Mouse (Mus musculus) intestine, embryonic 14.5 days (tissue): ENCODE results near the gene Fbrsl1. TPM values are rescaled to one million over a fixed set of nuclear protein-coding genes. Genes with fewer than 3 reads are reported as not detected.

Experiments used
- ATAC-seq: fragments of 200-750 bp; cut with Nextera tagmentation; replicated peaks from 2 replicates; pipeline ENCODE4 v1.8.0; 2017; ENCODE audit warnings: low read depth, moderate number of reproducible peaks, moderate TSS enrichment, moderate library complexity; ENCODE audit not compliant: low FRiP score, low TSS enrichment
- DNase-seq: peaks from one replicate; pipeline ENCODE4 v3.0.0-alpha.2; 2018; ENCODE audit warnings: low spot score
- H3K27ac ChIP-seq: fragments of 300-500 bp; sonication (generic); 2 replicates; pipeline ENCODE4 v1.5.1; 2014; ENCODE audit warnings: low read depth, mild to moderate bottlenecking, control low read depth
- H3K27me3 ChIP-seq: fragments of 300-500 bp; sonication (generic); replicated peaks from 2 replicates; pipeline ENCODE4 v1.6.1; 2014; ENCODE audit warnings: low read length, control low read depth; ENCODE audit not compliant: control insufficient read depth, insufficient read depth
- H3K36me3 ChIP-seq: fragments of 300-500 bp; sonication (generic); 2 replicates; pipeline ENCODE4 v1.6.1; 2014; ENCODE audit warnings: low read length, control low read depth; ENCODE audit not compliant: control insufficient read depth, insufficient read depth
- H3K4me1 ChIP-seq: fragments of 300-500 bp; sonication (generic); replicated peaks from 2 replicates; pipeline ENCODE4 v1.6.1; 2014; ENCODE audit warnings: low read length, control low read depth, mixed read lengths; ENCODE audit not compliant: control insufficient read depth, insufficient read depth
- H3K4me2 ChIP-seq: fragments of 300-500 bp; sonication (generic); 2 replicates; pipeline ENCODE4 v1.6.1; 2014; ENCODE audit warnings: low read length
- H3K4me3 ChIP-seq: fragments of 300-500 bp; sonication (generic); 2 replicates; pipeline ENCODE4 v1.5.1; 2014; ENCODE audit warnings: low read depth, low read length, control low read depth, mixed read lengths
- H3K9ac ChIP-seq: fragments of 300-500 bp; sonication (generic); 2 replicates; pipeline ENCODE4 v1.6.1; 2014; ENCODE audit warnings: mild to moderate bottlenecking, low read length
- H3K9me3 ChIP-seq: fragments of 300-500 bp; sonication (generic); 2 replicates; pipeline ENCODE4 v1.6.1; 2016; ENCODE audit warnings: low read length, control low read depth; ENCODE audit not compliant: control insufficient read depth
- WGBS: fragments of 180-500 bp; shearing (Covaris S2); extraction: QIAGEN DNeasy Blood & Tissue Kit; methylation state at CpG from one replicate; pipeline ENCODE4 v1.1.7; 2014; 5-methylcytosine and 5-hydroxymethylcytosine counted together
- polyA plus RNA-seq: library from polyadenylated mRNA; unstranded; fragments of >200 nt; fragmentation: Nextera tagmentation; extraction: Ambion mirVana; gene quantifications from 2 replicates; pipeline ENCODE4 v1.2.1, GENCODE M21; 2014

The Fbrsl1 gene
- polyA plus RNA-seq, 1 experiment from 2014 or later, result 13.3 TPM

DNA sequence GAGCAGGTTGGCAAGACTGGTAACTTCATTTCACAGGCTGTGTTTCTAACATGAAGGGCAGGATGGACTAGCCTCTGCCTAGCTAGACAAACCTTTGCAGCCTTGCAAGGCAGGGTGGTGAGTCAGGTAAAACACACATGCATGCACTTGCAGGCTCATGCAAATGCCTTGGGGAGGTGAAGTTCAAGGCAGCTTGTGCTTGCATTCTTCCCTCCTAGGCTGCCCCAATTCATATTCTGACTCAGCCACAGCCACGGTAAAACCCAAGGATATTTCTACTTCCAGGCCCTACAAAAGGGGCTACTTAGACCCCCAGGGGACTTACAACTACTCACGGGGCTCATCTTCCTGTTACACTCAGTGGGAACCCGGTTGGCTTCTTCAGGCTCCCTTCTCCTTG lies 20.0 kb downstream of the Fbrsl1 start:
- ATAC-seq, result no peak
- no peak overlapping the region for H3K9ac ChIP-seq
- peaks cover 30% of the 10 kb centered on the region for H3K36me3 ChIP-seq
- no peaks in the 10 kb centered on the region for H3K9me3 ChIP-seq
- H3K4me3 ChIP-seq, result no peak overlapping the region
- H3K4me2 ChIP-seq, result no peak overlapping the region
- no peaks in the 10 kb centered on the region for H3K4me1 ChIP-seq
- no peaks in the 10 kb centered on the region for H3K27me3 ChIP-seq
- no peak for DNase-seq
- H3K27ac ChIP-seq, result no peak overlapping the region
- 88% methylated on average over 3 of the region's 3 CpGs for WGBS

DNA sequence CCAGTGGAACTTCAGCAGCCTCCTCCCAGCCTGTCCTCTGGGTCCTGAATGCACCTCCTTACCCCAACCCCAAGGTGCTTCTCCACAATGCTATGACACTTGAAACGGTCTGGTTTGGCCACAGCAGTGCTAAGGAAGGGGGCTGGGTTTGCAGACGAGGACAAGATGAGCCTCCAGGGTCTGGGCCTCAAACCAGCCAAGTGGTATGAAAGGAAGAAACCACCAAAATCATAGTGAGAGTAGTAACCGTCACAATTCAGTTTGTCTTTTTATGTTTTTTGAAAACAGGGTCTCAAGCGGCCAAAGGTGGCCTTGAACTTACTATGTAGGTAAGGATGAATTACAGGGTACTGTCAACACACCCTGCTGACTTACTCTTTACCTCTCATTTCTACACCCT lies 23.1 kb downstream of the Fbrsl1 start:
- Histone ChIP-seq H3K4me2 (no peak overlapping the region), H3K36me3 (peaks cover 7% of the 10 kb centered on the region; the same call in 1 of the 2 replicates), H3K4me1 (no peaks in the 10 kb centered on the region), H3K27me3 (no peaks in the 10 kb centered on the region), H3K9me3 (no peaks in the 10 kb centered on the region), H3K9ac (no peak overlapping the region), H3K4me3 (no peak overlapping the region), H3K27ac (no peak overlapping the region)
- no peak for DNase-seq
- ATAC-seq, result no peak
- WGBS, result 81% methylated on average over 4 of the region's 4 CpGs

- Histone ChIP-seq H3K27ac (no peak overlapping the region), H3K9ac (no peak overlapping the region), H3K4me1 (no peaks in the 10 kb centered on the region), H3K27me3 (no peaks in the 10 kb centered on the region), H3K4me2 (no peak overlapping the region), H3K36me3 (peaks cover 3% of the 10 kb centered on the region; the same call in 1 of the 2 replicates), H3K9me3 (no peaks in the 10 kb centered on the region), H3K4me3 (no peak overlapping the region)
- 91% methylated on average over 5 of the region's 5 CpGs for WGBS
- ATAC-seq (no peak), DNase-seq (no peak)
Observed at GRCm38 (mm10) chr5:110424204-110424603, 24.1 kb downstream of the Fbrsl1 start.

DNA sequence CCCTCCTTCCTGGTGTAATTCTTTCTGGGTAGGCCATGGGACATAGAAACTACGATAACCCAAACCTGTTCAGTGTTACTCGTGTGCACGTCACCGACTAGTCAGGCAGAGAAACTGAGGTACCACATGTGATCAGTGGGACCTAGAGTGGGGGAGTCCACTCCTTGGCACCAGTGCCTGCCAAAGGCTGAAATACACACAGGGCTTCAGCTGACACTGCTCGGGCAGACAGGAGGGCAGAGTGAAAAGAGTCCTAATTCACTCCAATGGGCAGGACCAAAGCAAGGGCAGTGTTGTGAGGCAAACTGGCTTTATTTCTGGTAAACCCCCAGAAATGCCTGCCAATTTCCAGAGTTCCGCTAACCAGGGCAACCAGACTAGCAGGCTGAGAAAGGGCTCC lies 26.9 kb downstream of the Fbrsl1 start:
- Histone ChIP-seq H3K4me1 (no peaks in the 10 kb centered on the region), H3K9me3 (no peaks in the 10 kb centered on the region), H3K27me3 (no peaks in the 10 kb centered on the region), H3K9ac (no peak overlapping the region), H3K36me3 (peaks cover 3% of the 10 kb centered on the region; the same call in 1 of the 2 replicates), H3K4me2 (no peak overlapping the region), H3K4me3 (no peak overlapping the region), H3K27ac (no peak overlapping the region)
- no peak for DNase-seq
- WGBS, result 90% methylated on average over 6 of the region's 6 CpGs
- ATAC-seq, result no peak

- H3K4me3 ChIP-seq, result no peak overlapping the region
- no peaks in the 10 kb centered on the region for H3K9me3 ChIP-seq
- H3K36me3 ChIP-seq, result peaks cover 3% of the 10 kb centered on the region; the same call in 1 of the 2 replicates
- no peak overlapping the region for H3K4me2 ChIP-seq
- 74% methylated on average over 1 of the region's 1 CpGs for WGBS
- H3K4me1 ChIP-seq, result no peaks in the 10 kb centered on the region
- no peak for ATAC-seq
- DNase-seq, result no peak
- no peaks in the 10 kb centered on the region for H3K27me3 ChIP-seq
- no peak overlapping the region for H3K9ac ChIP-seq
- H3K27ac ChIP-seq, result no peak overlapping the region
Observed at GRCm38 (mm10) chr5:110420950-110421349, 27.4 kb downstream of the Fbrsl1 start.

DNA sequence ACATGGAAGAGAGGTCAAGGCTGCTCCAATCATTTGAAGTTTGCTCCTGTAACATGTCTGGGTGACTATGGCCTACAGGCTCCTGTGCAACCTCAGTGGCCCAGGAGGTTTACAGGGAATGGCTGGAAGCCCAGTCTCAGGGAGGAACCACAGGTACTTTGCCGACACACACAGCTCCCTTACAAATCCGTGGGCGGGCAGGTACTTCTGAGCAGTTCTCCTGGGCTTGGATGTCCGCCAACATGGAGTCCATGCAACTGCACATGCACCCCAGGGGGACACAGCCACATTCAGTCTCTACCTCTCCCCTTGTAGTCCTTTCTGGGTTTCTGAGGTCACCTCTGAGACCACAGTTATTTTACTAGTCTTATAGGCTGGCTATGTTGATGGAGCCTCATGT lies 28.1 kb downstream of the Fbrsl1 start:
- Histone ChIP-seq H3K4me2 (no peak overlapping the region), H3K27ac (no peak overlapping the region), H3K9me3 (no peaks in the 10 kb centered on the region), H3K9ac (no peak overlapping the region), H3K4me3 (no peak overlapping the region), H3K27me3 (no peaks in the 10 kb centered on the region), H3K4me1 (no peaks in the 10 kb centered on the region), H3K36me3 (peaks cover 3% of the 10 kb centered on the region; the same call in 1 of the 2 replicates)
- WGBS, result 76% methylated on average over 4 of the region's 4 CpGs
- ATAC-seq (no peak), DNase-seq (no peak)

- Histone ChIP-seq H3K4me3 (no peak overlapping the region), H3K4me1 (no peaks in the 10 kb centered on the region), H3K27ac (no peak overlapping the region), H3K36me3 (0 out of 2 replicates have a peak, but pooled peaks cover 3% of the 10 kb centered on the region), H3K27me3 (no peaks in the 10 kb centered on the region), H3K4me2 (no peak overlapping the region), H3K9ac (no peak overlapping the region), H3K9me3 (no peaks in the 10 kb centered on the region)
- ATAC-seq (no peak), DNase-seq (no peak)
- 90% methylated on average over 1 of the region's 1 CpGs for WGBS
Observed at GRCm38 (mm10) chr5:110418523-110418911, 29.8 kb downstream of the Fbrsl1 start.

DNA sequence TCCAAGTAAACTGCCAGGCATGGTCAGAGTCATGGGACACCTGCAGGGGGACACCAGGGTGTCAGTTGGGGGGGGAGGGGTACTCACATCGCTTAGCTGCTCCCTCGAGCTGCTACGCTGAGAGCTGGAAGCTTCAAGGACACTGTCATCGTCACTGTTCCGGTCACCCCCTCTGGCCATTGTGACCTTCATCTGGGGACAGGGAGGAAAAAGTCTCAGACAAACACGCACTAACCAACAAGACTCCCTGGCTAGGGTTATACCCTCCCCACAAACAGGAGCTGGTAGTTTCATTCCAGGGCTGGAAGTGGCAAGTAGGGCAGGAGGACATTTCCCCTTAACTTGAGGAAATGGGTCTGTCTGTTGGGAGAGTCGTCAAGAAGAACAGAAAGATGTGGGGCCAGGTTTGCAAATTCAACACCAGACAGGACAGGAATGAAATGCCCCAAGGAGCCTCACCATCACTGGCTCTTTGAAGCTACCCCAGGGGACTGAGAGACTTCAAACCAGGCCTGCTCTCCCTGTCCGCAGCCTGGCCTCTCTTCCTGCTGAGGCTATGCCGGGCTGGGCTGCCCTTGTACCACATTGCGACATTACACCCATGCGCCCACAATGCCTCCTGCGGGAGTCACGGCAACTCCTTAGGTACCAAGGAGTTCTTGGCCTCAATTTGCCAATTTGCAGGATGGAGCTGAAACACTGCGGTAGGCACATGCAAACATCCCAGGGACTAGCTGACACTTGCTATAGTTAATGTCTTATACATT lies 30.4 kb downstream of the Fbrsl1 start:
- H3K27me3 ChIP-seq, result no peaks in the 10 kb centered on the region
- 50% methylated on average over 14 of the region's 14 CpGs for WGBS
- no peak overlapping the region for H3K4me3 ChIP-seq
- H3K27ac ChIP-seq, result no peak overlapping the region
- H3K9me3 ChIP-seq, result no peaks in the 10 kb centered on the region
- ATAC-seq (no peak), DNase-seq (no peak)
- no peaks in the 10 kb centered on the region for H3K4me1 ChIP-seq
- no peak overlapping the region for H3K9ac ChIP-seq
- 0 out of 2 replicates have a peak, but pooled peaks cover 3% of the 10 kb centered on the region for H3K36me3 ChIP-seq
- H3K4me2 ChIP-seq, result no peak overlapping the region

- no peak overlapping the region for H3K4me3 ChIP-seq
- ATAC-seq (no peak), DNase-seq (no peak)
- H3K4me2 ChIP-seq, result no peak overlapping the region
- no peak overlapping the region for H3K27ac ChIP-seq
- H3K9me3 ChIP-seq, result no peaks in the 10 kb centered on the region
- no peak overlapping the region for H3K9ac ChIP-seq
- 31% methylated on average over 7 of the region's 7 CpGs for WGBS
- no peaks in the 10 kb centered on the region for H3K27me3 ChIP-seq
- H3K36me3 ChIP-seq, result 0 out of 2 replicates have a peak, but pooled peaks cover 3% of the 10 kb centered on the region
- H3K4me1 ChIP-seq, result no peaks in the 10 kb centered on the region
Observed at GRCm38 (mm10) chr5:110416825-110417401, 31.4 kb downstream of the Fbrsl1 start.
